Mouse (Mus musculus) cerebellum, postnatal 36 days (tissue): ENCODE results near the gene C9.

ENCODE experiments used
- DNase-seq, 2 experiments: peaks; one replicate each; pipeline ENCODE4 v3.0.0; 2021 to 2022; ENCODE audit warnings: mixed read lengths in 2 of 2

Gene C9

GRCm38 (mm10) chr15:6445135-6445534, at the start of gene C9:
C9 (plus strand) TSS chr15:6445327.
- DNase-seq, result no peak

GRCm38 (mm10) chr15:6398211-6398610, 46.9 kb upstream of the C9 start:
- DNase-seq, result no peak

GRCm38 (mm10) chr15:6398881-6399280, 46.2 kb upstream of the C9 start:
- DNase-seq, result no peak

GRCm38 (mm10) chr15:6400115-6400514, 45.0 kb upstream of the C9 start:
- no peak for DNase-seq

GRCm38 (mm10) chr15:6402433-6402832, 42.7 kb upstream of the C9 start:
- DNase-seq, result no peak

- no peak for DNase-seq
These were observed 41.0 kb upstream of the C9 start for GRCm38 (mm10) chr15:6404172-6404571.

- DNase-seq, result no peak
These were observed 38.4 kb upstream of the C9 start for GRCm38 (mm10) chr15:6406771-6407170.

GRCm38 (mm10) chr15:6409031-6409430, 36.1 kb upstream of the C9 start:
- no peak for DNase-seq

- no peak for DNase-seq
These were observed 35.0 kb upstream of the C9 start for GRCm38 (mm10) chr15:6410161-6410560.

- DNase-seq, result no peak
These were observed 33.8 kb upstream of the C9 start for GRCm38 (mm10) chr15:6411334-6411733.

GRCm38 (mm10) chr15:6415317-6415716, 29.8 kb upstream of the C9 start:
- DNase-seq, result no peak

- no peak for DNase-seq
These were observed 13.3 kb upstream of the C9 start for GRCm38 (mm10) chr15:6431777-6432176.

- no peak for DNase-seq
These were observed 12.7 kb upstream of the C9 start for GRCm38 (mm10) chr15:6432411-6432810.

- DNase-seq, result no peak
These were observed 9.8 kb upstream of the C9 start for GRCm38 (mm10) chr15:6435281-6435680.

GRCm38 (mm10) chr15:6435773-6436172, 9.4 kb upstream of the C9 start:
- DNase-seq, result no peak

GRCm38 (mm10) chr15:6438685-6439084, 6.4 kb upstream of the C9 start:
- no peak for DNase-seq

GRCm38 (mm10) chr15:6444452-6444851, 675 bp upstream of the C9 start:
- DNase-seq, result no peak

GRCm38 (mm10) chr15:6446181-6446580, 1.1 kb downstream of the C9 start:
- DNase-seq, result no peak

GRCm38 (mm10) chr15:6448892-6449291, 3.8 kb downstream of the C9 start:
- no peak for DNase-seq

GRCm38 (mm10) chr15:6454461-6454860, 9.3 kb downstream of the C9 start:
- DNase-seq, result no peak

- no peak for DNase-seq
These were observed 16.3 kb downstream of the C9 start for GRCm38 (mm10) chr15:6461381-6461780.

GRCm38 (mm10) chr15:6463361-6463923, 18.3 kb downstream of the C9 start:
- no peak for DNase-seq

GRCm38 (mm10) chr15:6466995-6467394, 21.9 kb downstream of the C9 start:
- DNase-seq, result no peak

- DNase-seq, result no peak
These were observed 23.7 kb downstream of the C9 start for GRCm38 (mm10) chr15:6468845-6469244.

- no peak for DNase-seq
These were observed 24.3 kb downstream of the C9 start for GRCm38 (mm10) chr15:6469384-6469783.

- no peak for DNase-seq
These were observed 38.4 kb downstream of the C9 start for GRCm38 (mm10) chr15:6483561-6483960.
